Mouse (Mus musculus) olfactory bulb, adult 2 months (tissue): ENCODE measurements around the gene Pus10.

Source experiments
- CTCF ChIP-seq: fragments of 200-500 bp; IDR thresholded peaks from 2 replicates; pipeline ENCODE4 v1.5.1; 2012; ENCODE audit warnings: low read depth, mild to moderate bottlenecking, low read length, moderate library complexity; ENCODE audit not compliant: insufficient read depth
- POLR2A ChIP-seq: fragments of 200-500 bp; IDR thresholded peaks from 2 replicates; pipeline ENCODE4 v1.6.1; 2012; ENCODE audit warnings: mild to moderate bottlenecking, low read depth, low read length, moderate library complexity; ENCODE audit not compliant: insufficient read depth

GRCm38 (mm10) chr11:23688060-23688459, 22.6 kb downstream of the Pus10 start:
- TF ChIP-seq CTCF (no peak), POLR2A (no peak)
